Mouse (Mus musculus) ES-Bruce4 (cell line): Measurements from ENCODE around the gene Rbm25.

ENCODE experiments used
- CTCF ChIP-seq: IDR thresholded peaks from one replicate; pipeline ENCODE4 v1.8.1; 2011; ENCODE audit warnings: low read depth, low read length
- EP300 ChIP-seq: IDR thresholded peaks from 2 replicates; pipeline ENCODE4 v1.6.1; 2011; ENCODE audit warnings: low read depth, low read length; ENCODE audit not compliant: insufficient read depth
- POLR2A ChIP-seq: IDR thresholded peaks from one replicate; pipeline ENCODE4 v1.8.1; 2011; ENCODE audit warnings: low read length; ENCODE audit not compliant: insufficient read depth

GRCm38 (mm10) chr12:83624321-83624720, 6.7 kb upstream of the Rbm25 start:
- TF ChIP-seq EP300 (no peak), CTCF (no peak), POLR2A (no peak)
